Mouse (Mus musculus) testis, postnatal 10 days (tissue): ENCODE measurements at regions not wholly inside any gene's neighbourhood (a gene's known extent, or its start where the extent isn't known, plus 50 kb on each side); places are given as distances from the start of the nearest gene placed in this dataset.

Source experiments
- DNase-seq: peaks from one replicate; pipeline ENCODE4 v3.0.0; 2021; ENCODE audit warnings: low spot score

DNA sequence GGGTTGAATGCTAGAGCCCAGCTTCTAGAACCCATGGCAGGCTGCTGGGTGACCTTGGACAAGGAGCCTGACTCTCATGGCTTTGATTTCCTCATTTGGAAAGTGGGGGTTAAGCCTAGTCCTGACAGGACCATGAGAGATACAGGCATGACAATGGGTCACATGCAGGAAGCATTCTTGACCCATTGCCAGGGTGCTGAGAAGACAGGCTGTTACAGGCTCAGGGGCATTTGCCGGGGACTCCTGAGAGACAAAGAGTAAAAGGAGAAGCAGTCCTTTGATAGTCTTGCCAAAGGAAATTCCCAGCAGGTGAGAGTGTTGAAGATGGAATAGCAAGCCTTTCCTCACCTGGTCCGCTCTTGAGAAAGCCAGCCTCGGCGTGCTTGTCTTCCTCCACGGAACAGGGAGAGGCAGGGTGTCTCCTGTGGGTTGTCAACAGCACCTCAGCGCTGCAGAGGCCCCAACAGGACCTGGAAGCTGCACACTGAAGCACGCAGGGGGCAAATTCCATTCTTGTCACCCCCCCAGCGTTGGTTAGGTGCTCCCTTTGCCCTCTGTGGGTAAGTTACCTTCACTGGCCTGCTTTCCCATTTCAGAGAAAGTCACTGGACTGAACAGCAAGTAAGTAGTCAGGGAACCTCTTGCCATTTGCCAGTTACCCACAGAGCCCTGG is 1239.3 kb upstream of the A1bg start:
- no peak for DNase-seq

GRCm38 (mm10) chr15:62161061-62161460 is 1238.2 kb upstream of the A1bg start:
- no peak for DNase-seq

DNA sequence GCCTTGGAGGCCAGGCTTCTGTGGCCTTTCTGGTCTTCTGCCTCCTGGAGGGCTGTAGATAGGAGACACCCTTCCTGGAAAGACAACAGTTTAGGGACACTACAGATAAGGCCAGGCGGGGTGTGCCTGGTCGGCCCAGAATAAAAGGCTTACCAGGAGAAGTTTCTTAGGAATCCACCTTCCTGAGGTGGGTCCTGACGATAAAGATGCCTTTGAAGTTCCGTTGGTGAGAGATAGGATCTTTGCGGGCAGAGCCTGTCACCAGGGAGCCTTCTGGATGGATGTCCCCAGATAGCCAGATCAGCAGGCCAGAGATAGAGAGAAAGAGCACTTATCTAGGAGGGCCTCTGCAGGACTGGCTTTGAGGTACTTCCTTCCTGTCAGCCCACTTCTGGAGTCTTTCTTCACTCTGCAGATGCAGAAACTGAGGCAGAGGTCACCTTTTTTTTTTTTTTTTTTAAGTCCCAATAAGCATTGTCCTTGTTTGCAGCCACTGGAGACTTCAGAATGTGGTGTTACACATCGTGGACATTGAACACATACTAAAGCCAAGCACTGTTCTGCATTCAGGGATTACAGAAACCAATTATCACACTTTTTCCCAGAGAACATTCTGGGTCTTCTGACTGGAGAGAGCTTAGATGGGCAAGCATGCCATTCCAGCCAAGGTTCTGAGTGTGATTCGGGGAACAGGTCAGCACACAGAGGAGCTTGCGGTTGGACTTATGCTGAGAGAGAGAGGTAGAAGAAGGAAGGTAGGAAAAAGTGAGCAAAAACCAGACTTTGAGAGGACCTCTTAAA is 1236.3 kb upstream of the A1bg start:
- no peak for DNase-seq

DNA sequence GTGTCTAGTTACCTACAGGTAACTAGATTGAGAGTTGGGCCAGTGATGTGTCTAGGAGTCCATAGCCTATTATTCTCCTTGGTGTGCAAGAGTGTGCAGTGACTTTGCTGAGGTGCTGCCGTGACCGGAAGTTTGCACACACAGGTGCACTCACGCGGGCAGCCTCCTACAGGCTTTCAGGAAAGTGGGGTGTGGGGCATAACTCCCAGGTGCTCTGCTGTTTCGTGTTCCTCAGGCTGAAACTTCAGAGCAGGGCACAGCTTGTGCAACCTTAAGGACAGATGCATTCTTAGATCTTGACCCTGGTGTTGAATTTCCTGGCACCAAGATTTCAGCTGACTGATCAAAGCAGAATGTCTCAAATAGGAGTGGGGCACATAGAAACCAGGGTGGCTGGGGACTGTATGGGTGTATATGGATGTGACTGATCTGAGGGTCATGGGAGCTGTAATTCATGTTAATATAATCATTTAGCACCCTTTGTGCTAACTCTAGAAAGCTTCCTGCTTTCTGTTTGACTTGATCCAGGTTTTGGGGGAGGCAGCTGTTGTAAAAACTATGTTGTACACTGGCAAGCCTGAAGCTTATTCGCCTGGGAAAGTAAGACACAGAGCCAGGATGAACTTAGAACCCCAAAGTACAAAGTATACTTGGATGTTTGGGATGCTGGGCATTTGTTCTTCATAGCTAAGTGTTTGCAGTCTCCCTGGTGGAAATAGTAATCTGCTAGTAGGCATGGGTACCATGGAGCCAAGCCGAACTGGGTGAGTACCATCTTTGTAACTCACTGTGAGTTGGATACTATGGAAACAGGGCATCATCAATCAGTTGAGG is 1234.6 kb upstream of the A1bg start:
- DNase-seq = no peak

- no peak for DNase-seq
These were observed 1230.4 kb upstream of the A1bg start for GRCm38 (mm10) chr15:62153222-62153621.

GRCm38 (mm10) chr15:62152133-62152532 is 1229.3 kb upstream of the A1bg start:
- DNase-seq = no peak

- DNase-seq = no peak
These were observed 1228.9 kb upstream of the A1bg start for GRCm38 (mm10) chr15:62151690-62152089.

GRCm38 (mm10) chr15:62150296-62150695 is 1227.5 kb upstream of the A1bg start:
- no peak for DNase-seq

GRCm38 (mm10) chr15:62148680-62149237 is 1225.9 kb upstream of the A1bg start:
- no peak for DNase-seq

GRCm38 (mm10) chr15:62147343-62147953 is 1224.6 kb upstream of the A1bg start:
- no peak for DNase-seq

- DNase-seq = no peak
These were observed 1223.0 kb upstream of the A1bg start for GRCm38 (mm10) chr15:62145643-62146285.

- DNase-seq = no peak
These were observed 1222.2 kb upstream of the A1bg start for GRCm38 (mm10) chr15:62144776-62145564.

DNA sequence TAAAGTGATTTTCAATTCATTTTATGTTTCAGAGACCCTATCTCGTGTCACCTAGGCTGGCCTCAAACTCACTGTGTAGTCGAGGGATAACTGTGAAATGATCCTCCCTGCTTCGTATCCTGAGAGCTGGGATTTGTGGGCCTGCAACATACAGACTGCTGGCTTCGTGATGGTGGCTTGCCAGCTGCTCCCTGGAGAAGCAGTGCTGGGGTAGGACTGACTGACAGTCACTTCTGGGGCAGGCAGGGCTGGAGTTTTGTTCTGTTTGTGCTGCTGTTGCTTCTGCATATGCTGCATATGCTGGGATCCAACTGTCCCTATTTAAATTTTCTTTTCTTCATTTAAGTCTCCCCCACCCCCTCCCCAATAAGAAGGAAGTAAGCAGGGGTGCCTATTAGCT is 1217.0 kb upstream of the A1bg start:
- DNase-seq = no peak

DNA sequence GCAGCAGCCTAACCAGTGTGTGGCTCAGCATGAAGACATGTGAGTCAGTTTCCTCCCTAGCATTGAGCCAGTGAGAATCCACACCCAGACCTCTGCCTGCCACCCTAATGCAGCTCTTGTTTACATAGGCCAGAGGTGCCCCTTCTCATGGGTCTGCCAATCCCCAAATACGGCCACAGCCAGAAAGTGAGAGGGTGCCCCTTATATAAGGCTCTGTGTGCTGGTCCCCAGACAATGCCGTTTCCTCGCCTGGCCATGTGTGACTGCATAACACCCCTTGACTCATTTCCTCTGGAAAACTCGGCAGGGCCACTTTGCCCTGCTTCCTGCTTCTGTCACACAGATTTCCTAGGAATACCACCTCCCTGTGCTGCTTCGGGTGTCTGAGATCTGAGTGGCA is 1216.4 kb upstream of the A1bg start:
- no peak for DNase-seq

- no peak for DNase-seq
These were observed 1215.9 kb upstream of the A1bg start for GRCm38 (mm10) chr15:62138701-62139100.

- DNase-seq = no peak
These were observed 1214.3 kb upstream of the A1bg start for GRCm38 (mm10) chr15:62136932-62137594.

DNA sequence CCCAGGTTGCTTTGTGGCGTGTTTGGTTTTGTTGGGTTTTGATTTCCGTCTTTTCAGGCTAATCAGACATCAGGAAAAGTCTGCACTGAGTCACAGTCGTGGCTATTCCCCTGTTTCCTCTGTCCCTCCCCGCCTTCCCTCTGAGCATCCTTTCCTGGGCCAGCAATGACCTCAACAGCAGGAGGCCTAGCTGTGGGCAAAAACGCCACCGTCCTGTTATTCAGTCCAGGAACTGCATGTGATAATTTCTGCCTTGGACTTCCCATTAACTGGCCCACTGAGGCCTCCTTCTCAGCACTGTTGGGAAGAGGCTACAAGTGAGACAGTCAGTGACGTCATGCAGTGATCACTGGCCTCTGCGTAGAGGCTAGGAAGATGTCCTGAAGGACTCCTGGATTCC is 1212.0 kb upstream of the A1bg start:
- no peak for DNase-seq

DNA sequence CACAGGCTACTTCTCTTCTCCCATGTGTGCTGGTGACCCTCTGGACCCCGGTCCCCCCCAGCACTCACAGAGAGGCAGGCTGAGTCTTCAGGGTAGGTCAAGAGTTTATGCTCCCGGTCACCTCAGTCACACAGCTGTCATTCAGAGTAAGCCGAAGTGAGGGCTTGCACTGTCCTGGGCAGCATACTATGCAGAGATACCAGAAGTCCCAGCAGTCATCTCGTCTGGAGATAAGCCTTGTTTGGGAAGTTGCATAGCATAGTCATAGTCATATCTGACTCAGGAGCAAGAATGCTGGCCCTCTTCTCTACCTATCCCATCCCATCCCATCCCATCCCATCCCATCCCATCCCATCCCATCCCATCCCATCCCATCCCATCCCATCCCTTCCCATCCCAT is 1211.5 kb upstream of the A1bg start:
- no peak for DNase-seq

DNA sequence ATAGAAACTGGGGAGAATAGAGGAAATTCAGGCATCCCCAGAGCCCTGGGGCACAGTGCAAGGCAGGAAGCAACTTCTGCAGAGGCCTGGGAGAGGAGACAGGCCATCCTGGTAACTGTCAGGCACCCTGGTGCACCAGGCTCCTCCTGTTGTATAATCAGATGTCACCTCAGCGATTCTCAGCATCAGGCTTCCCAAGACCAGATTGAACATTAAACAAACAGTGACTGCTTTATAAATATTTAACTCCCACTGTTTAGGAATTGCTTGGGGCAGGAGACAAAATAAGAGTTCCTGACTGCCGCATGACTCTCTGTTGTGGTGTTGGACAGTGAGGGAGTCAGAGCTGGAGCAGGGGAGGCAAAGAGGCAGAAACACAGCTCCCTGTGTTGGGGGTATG is 1210.1 kb upstream of the A1bg start:
- no peak for DNase-seq

DNA sequence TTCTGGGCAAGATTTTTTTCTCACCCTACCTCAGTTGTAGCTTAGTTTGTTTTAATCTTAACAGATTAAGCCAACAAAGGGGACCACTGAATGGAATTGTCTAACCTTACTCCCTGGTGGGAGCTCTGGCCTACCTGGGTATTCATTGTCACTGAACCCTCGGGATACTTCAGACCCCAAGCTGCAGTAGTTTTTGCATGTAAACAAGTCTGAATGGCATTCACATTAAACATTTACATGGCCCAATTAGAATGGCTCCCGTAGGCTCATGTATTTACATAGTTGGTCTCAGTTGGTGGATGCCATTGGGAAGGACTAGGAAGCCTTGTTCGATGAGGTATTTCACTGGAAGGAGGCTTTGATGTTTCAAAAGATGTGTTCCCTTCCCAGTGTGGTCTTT is 1208.9 kb upstream of the A1bg start:
- DNase-seq = no peak
